In genomic region chr5:76837018-76837417, GRCm38 (mm10) we compare ENCODE assay signal across 11 mouse cellular contexts.
DNase-seq lines count a peak whose midpoint lies in the region; ATAC-seq and TF ChIP-seq lines count a peak whose summit lies in the region.
"Had no signal": no experiment of that assay in that cellular context is flagged by ENCODE, and none has a peak within 500 bp of the region (broad histone marks: within the 10 kb centered on the region; RNA-seq: fewer than 3 reads in every experiment).

No protein-coding gene starts in this region.

- no peak for TF ChIP-seq CTCF in ES-Bruce4 (IDR thresholded peaks at IDR 0.05; ENCODE audit: low read depth, low read length)
- no peak for TF ChIP-seq CTCF in forebrain, postnatal 0 days (IDR thresholded peaks at IDR 0.05; ENCODE audit: low read depth)
- TF ChIP-seq CTCF in liver, postnatal 0 days (IDR thresholded peaks at IDR 0.05; ENCODE audit: low read depth) = no peak

- no peak for TF ChIP-seq EP300 in ES-Bruce4 (IDR thresholded peaks at IDR 0.05; ENCODE audit: insufficient read depth, low read depth, low read length)
- no peak for TF ChIP-seq EP300 in liver, postnatal 0 days (IDR thresholded peaks at IDR 0.05; ENCODE audit: low read depth)

- WGBS in heart, embryonic 15.5 days = 60% methylated on average over 5 of the region's 5 CpGs
- 51% methylated on average over 5 of the region's 5 CpGs for WGBS in heart, embryonic 11.5 days (ENCODE audit: insufficient replicate concordance)
- 55% methylated on average over 5 of the region's 5 CpGs for WGBS in forebrain, postnatal 0 days
- WGBS in liver, postnatal 0 days (ENCODE audit: insufficient replicate concordance) = 74% methylated on average over 5 of the region's 5 CpGs
- WGBS in hindbrain, embryonic 12.5 days = 56% methylated on average over 5 of the region's 5 CpGs

- no peaks in the 10 kb centered on the region for H3K9me3 ChIP-seq in heart, embryonic 15.5 days (replicated peaks)
- no peaks in the 10 kb centered on the region for H3K9me3 ChIP-seq in heart, embryonic 11.5 days (replicated peaks; ENCODE audit: control insufficient read depth, low read length)
- no peaks in the 10 kb centered on the region for H3K9me3 ChIP-seq in ES-Bruce4 (replicated peaks; ENCODE audit: control insufficient read depth, insufficient read depth, low read length, poor library complexity, severe bottlenecking)
- no peaks in the 10 kb centered on the region for H3K9me3 ChIP-seq in forebrain, postnatal 0 days (ENCODE audit: low read length)
- no peaks in the 10 kb centered on the region for H3K9me3 ChIP-seq in liver, postnatal 0 days (ENCODE audit: low read length)
- no peaks in the 10 kb centered on the region for H3K9me3 ChIP-seq in hindbrain, embryonic 12.5 days (replicated peaks)

- H3K9ac ChIP-seq in heart, embryonic 15.5 days = no peak overlapping the region
- H3K9ac ChIP-seq in heart, embryonic 11.5 days (ENCODE audit: low read depth, low read length) = no peak overlapping the region
- 0 out of 2 replicates have a peak overlapping the region, but pooled peaks have one; percentile 6 for H3K9ac ChIP-seq in ES-Bruce4 (ENCODE audit: low read depth, poor library complexity, severe bottlenecking)
- H3K9ac ChIP-seq in forebrain, postnatal 0 days = no peak overlapping the region
- H3K9ac ChIP-seq in liver, postnatal 0 days (replicated peaks) = no peak overlapping the region
- no peak overlapping the region for H3K9ac ChIP-seq in hindbrain, embryonic 12.5 days

- no peak overlapping the region for H3K27ac ChIP-seq in heart, embryonic 15.5 days
- H3K27ac ChIP-seq in heart, embryonic 11.5 days (ENCODE audit: low read depth, low read length) = no peak overlapping the region
- no peak overlapping the region for H3K27ac ChIP-seq in ES-Bruce4 (ENCODE audit: insufficient read depth, low read length)
- H3K27ac ChIP-seq in forebrain, postnatal 0 days (ENCODE audit: low read depth, low read length) = no peak overlapping the region
- H3K27ac ChIP-seq in liver, postnatal 0 days (ENCODE audit: low read depth) = no peak overlapping the region
- H3K27ac ChIP-seq in hindbrain, embryonic 12.5 days = no peak overlapping the region

- H3K4me3 ChIP-seq in heart, embryonic 15.5 days = peak overlapping the region; percentile 18; the same call in 1 of the 2 replicates
- H3K4me3 ChIP-seq in heart, embryonic 11.5 days (ENCODE audit: low read depth, low read length) = no peak overlapping the region
- H3K4me3 ChIP-seq in ES-Bruce4 (ENCODE audit: low read depth, low read length) = peak overlapping the region; percentile 69
- H3K4me3 ChIP-seq in forebrain, postnatal 0 days (ENCODE audit: low read depth, low read length) = no peak overlapping the region
- H3K4me3 ChIP-seq in liver, postnatal 0 days (ENCODE audit: low read depth, low read length) = no peak overlapping the region
- no peak overlapping the region for H3K4me3 ChIP-seq in hindbrain, embryonic 12.5 days

- H3K4me1 ChIP-seq in heart, embryonic 15.5 days (replicated peaks) = no peaks in the 10 kb centered on the region
- no peaks in the 10 kb centered on the region for H3K4me1 ChIP-seq in heart, embryonic 11.5 days (ENCODE audit: control insufficient read depth, insufficient read depth, low read length)
- no peaks in the 10 kb centered on the region for H3K4me1 ChIP-seq in ES-Bruce4 (ENCODE audit: control insufficient read depth, insufficient read depth, low read length)
- H3K4me1 ChIP-seq in forebrain, postnatal 0 days (ENCODE audit: insufficient read depth) = no peaks in the 10 kb centered on the region
- no peaks in the 10 kb centered on the region for H3K4me1 ChIP-seq in liver, postnatal 0 days (ENCODE audit: insufficient read depth)
- peaks cover 11% of the 10 kb centered on the region; the same call in 1 of the 2 replicates for H3K4me1 ChIP-seq in hindbrain, embryonic 12.5 days

- H3K4me2 ChIP-seq in heart, embryonic 15.5 days = peak overlapping the region; percentile 43; the same call in 1 of the 2 replicates
- no peak overlapping the region for H3K4me2 ChIP-seq in heart, embryonic 11.5 days
- no peak overlapping the region for H3K4me2 ChIP-seq in forebrain, postnatal 0 days (ENCODE audit: low read depth)
- no peak overlapping the region for H3K4me2 ChIP-seq in liver, postnatal 0 days (ENCODE audit: low read depth, low read length)
- no peak overlapping the region for H3K4me2 ChIP-seq in hindbrain, embryonic 12.5 days (replicated peaks)

- no peaks in the 10 kb centered on the region for H3K27me3 ChIP-seq in heart, embryonic 15.5 days
- no peaks in the 10 kb centered on the region for H3K27me3 ChIP-seq in heart, embryonic 11.5 days (ENCODE audit: control insufficient read depth, insufficient read depth, low read length)
- no peaks in the 10 kb centered on the region for H3K27me3 ChIP-seq in ES-Bruce4 (ENCODE audit: control insufficient read depth, insufficient read depth, low read length, poor library complexity, severe bottlenecking)
- H3K27me3 ChIP-seq in forebrain, postnatal 0 days (ENCODE audit: insufficient read depth, low read length) = no peaks in the 10 kb centered on the region
- no peaks in the 10 kb centered on the region for H3K27me3 ChIP-seq in liver, postnatal 0 days (ENCODE audit: insufficient read depth, low read length)
- no peaks in the 10 kb centered on the region for H3K27me3 ChIP-seq in hindbrain, embryonic 12.5 days

- peak; percentile 38 for DNase-seq in NIH3T3 (ENCODE audit: low read depth)
- no peak for DNase-seq in forebrain, postnatal 0 days
- DNase-seq in liver, postnatal 0 days = no peak
- DNase-seq: cerebellum, postnatal 36 days; kidney, adult 8-10 months; lung, adult 2 months; thymus, postnatal 36 days had no signal

- no peak for ATAC-seq in heart, embryonic 15.5 days (replicated peaks; ENCODE audit: insufficient number of reproducible peaks, insufficient read depth, low FRiP score, low read depth)
- ATAC-seq in heart, embryonic 11.5 days (replicated peaks; ENCODE audit: insufficient number of reproducible peaks, low FRiP score, low TSS enrichment) = no peak
- ATAC-seq in forebrain, postnatal 0 days = peak; percentile 75; the same call in 1 of the 2 replicates
- ATAC-seq in liver, postnatal 0 days = no peak
- ATAC-seq in hindbrain, embryonic 12.5 days (ENCODE audit: low FRiP score) = no peak

- H3K36me3 ChIP-seq in heart, embryonic 15.5 days = no peaks in the 10 kb centered on the region
- H3K36me3 ChIP-seq in heart, embryonic 11.5 days (ENCODE audit: control insufficient read depth, insufficient read depth, low read length) = no peaks in the 10 kb centered on the region
- no peaks in the 10 kb centered on the region for H3K36me3 ChIP-seq in ES-Bruce4 (ENCODE audit: control insufficient read depth, insufficient read depth, low read length, poor library complexity, severe bottlenecking)
- no peaks in the 10 kb centered on the region for H3K36me3 ChIP-seq in forebrain, postnatal 0 days (ENCODE audit: insufficient read depth)
- H3K36me3 ChIP-seq in liver, postnatal 0 days (replicated peaks; ENCODE audit: insufficient read depth, low read length) = no peaks in the 10 kb centered on the region
- H3K36me3 ChIP-seq in hindbrain, embryonic 12.5 days = peaks cover 7% of the 10 kb centered on the region; the same call in 1 of the 2 replicates

- no peak for TF ChIP-seq POLR2A in ES-Bruce4 (IDR thresholded peaks at IDR 0.05; ENCODE audit: insufficient read depth, low read length)

Comparison
In these comparisons a context has a peak if more than half of its experiments do, and no peak if none do; other contexts are left out.
1. H3K4me3 ChIP-seq: peak in heart, embryonic 15.5 days (single experiment) and ES-Bruce4 (single experiment); none in heart, embryonic 11.5 days (single experiment), forebrain, postnatal 0 days (single experiment), liver, postnatal 0 days (single experiment) and hindbrain, embryonic 12.5 days (single experiment).